Mouse (Mus musculus) intestine, embryonic 15.5 days (tissue): ENCODE results near the gene Dnajb1. TPM values are rescaled to one million over a fixed set of nuclear protein-coding genes. Genes with fewer than 3 reads are reported as not detected.
A peak's percentile ranks its signal among the peaks of the same experiment; 100 is the strongest.

Experiments
- ATAC-seq: fragments of 200-750 bp; cut with Nextera tagmentation; 2 replicates; pipeline ENCODE4 v1.8.0; 2017; ENCODE audit warnings: moderate TSS enrichment, moderate library complexity
- H3K27ac ChIP-seq: fragments of 300-500 bp; sonication (generic); 2 replicates; pipeline ENCODE4 v1.5.1; 2015; ENCODE audit warnings: mild to moderate bottlenecking, inconsistent platforms
- H3K27me3 ChIP-seq: fragments of 300-500 bp; sonication (generic); replicated peaks from 2 replicates; pipeline ENCODE4 v1.6.1; 2015; ENCODE audit warnings: inconsistent platforms
- H3K36me3 ChIP-seq: fragments of 300-500 bp; sonication (generic); 2 replicates; pipeline ENCODE4 v1.6.1; 2015; ENCODE audit warnings: inconsistent platforms
- H3K4me1 ChIP-seq: fragments of 300-500 bp; sonication (generic); replicated peaks from 2 replicates; pipeline ENCODE4 v1.6.1; 2015; ENCODE audit warnings: inconsistent platforms
- H3K4me2 ChIP-seq: fragments of 300-500 bp; sonication (generic); replicated peaks from 2 replicates; pipeline ENCODE4 v1.6.1; 2015; ENCODE audit warnings: mild to moderate bottlenecking, inconsistent platforms
- H3K4me3 ChIP-seq: fragments of 300-500 bp; sonication (generic); replicated peaks from 2 replicates; pipeline ENCODE4 v1.5.1; 2015; ENCODE audit warnings: inconsistent platforms
- H3K9ac ChIP-seq: fragments of 300-500 bp; sonication (generic); 2 replicates; pipeline ENCODE4 v1.6.1; 2015; ENCODE audit warnings: inconsistent platforms
- H3K9me3 ChIP-seq: fragments of 300-500 bp; sonication (generic); 2 replicates; pipeline ENCODE4 v1.6.1; 2016; ENCODE audit warnings: inconsistent platforms
- whole genome bisulfite sequencing: fragments of 180-500 bp; shearing (Covaris S2); methylation state at CpG from one replicate; pipeline ENCODE4 v1.1.7; 2015; 5-methylcytosine and 5-hydroxymethylcytosine counted together
- polyA plus RNA-seq: library from polyadenylated mRNA; unstranded; fragments of >200 nt; fragmentation: Nextera tagmentation; extraction: Ambion mirVana; gene quantifications from 2 replicates; pipeline ENCODE4 v1.2.1, GENCODE M21; 2015

The Dnajb1 gene
- polyA plus RNA-seq, 1 experiment from 2014 or later, result 47.0 TPM

- 20% methylated on average over 1 of the region's 1 CpGs for WGBS
- no peak for ATAC-seq
- Histone ChIP-seq H3K27ac (no peak overlapping the region), H3K4me1 (peaks cover 8% of the 10 kb centered on the region; the same call in 1 of the 2 replicates), H3K36me3 (no peaks in the 10 kb centered on the region), H3K9me3 (no peaks in the 10 kb centered on the region), H3K4me2 (no peak overlapping the region), H3K27me3 (no peaks in the 10 kb centered on the region), H3K4me3 (no peak overlapping the region), H3K9ac (no peak overlapping the region)
These were observed 9.8 kb upstream of the Dnajb1 start for GRCm38 (mm10) chr8:83598146-83598545.

- Histone ChIP-seq H3K4me1 (peaks cover 8% of the 10 kb centered on the region; the same call in 1 of the 2 replicates), H3K36me3 (no peaks in the 10 kb centered on the region), H3K4me3 (no peak overlapping the region), H3K27ac (no peak overlapping the region), H3K27me3 (no peaks in the 10 kb centered on the region), H3K9ac (no peak overlapping the region), H3K9me3 (no peaks in the 10 kb centered on the region), H3K4me2 (no peak overlapping the region)
- ATAC-seq, result no peak
These were observed 8.2 kb upstream of the Dnajb1 start for GRCm38 (mm10) chr8:83599814-83600213.

- H3K4me3 ChIP-seq, result no peak overlapping the region
- H3K27me3 ChIP-seq, result no peaks in the 10 kb centered on the region
- peak overlapping the region; percentile 49 for H3K27ac ChIP-seq
- H3K9me3 ChIP-seq, result no peaks in the 10 kb centered on the region
- no peak overlapping the region for H3K4me2 ChIP-seq
- peak; percentile 64 for ATAC-seq
- WGBS, result 55% methylated on average over 2 of the region's 2 CpGs
- no peak overlapping the region for H3K9ac ChIP-seq
- no peaks in the 10 kb centered on the region for H3K36me3 ChIP-seq
- peaks cover 13% of the 10 kb centered on the region for H3K4me1 ChIP-seq
These were observed 5.4 kb upstream of the Dnajb1 start for GRCm38 (mm10) chr8:83602650-83603029.

GRCm38 (mm10) chr8:83608398-83608829 lies 421 bp downstream of the Dnajb1 start:
- H3K4me3 ChIP-seq, result peak overlapping the region; percentile 86
- H3K27ac ChIP-seq, result peak overlapping the region; percentile 98
- H3K27me3 ChIP-seq, result no peaks in the 10 kb centered on the region
- peaks cover 30% of the 10 kb centered on the region for H3K36me3 ChIP-seq
- peaks cover 19% of the 10 kb centered on the region for H3K4me1 ChIP-seq
- H3K9me3 ChIP-seq, result no peaks in the 10 kb centered on the region
- WGBS, result under 1% methylated on average over 51 of the region's 51 CpGs
- peak overlapping the region; percentile 81 for H3K9ac ChIP-seq
- ATAC-seq, result peak; percentile 79
- H3K4me2 ChIP-seq, result peak overlapping the region; percentile 68

GRCm38 (mm10) chr8:83609086-83609485 lies 1.1 kb downstream of the Dnajb1 start:
- H3K4me2 ChIP-seq, result peak overlapping the region; percentile 68
- peak overlapping the region; percentile 81 for H3K9ac ChIP-seq
- no peaks in the 10 kb centered on the region for H3K27me3 ChIP-seq
- ATAC-seq, result no peak
- H3K4me1 ChIP-seq, result peaks cover 19% of the 10 kb centered on the region
- WGBS, result 21% methylated on average over 9 of the region's 9 CpGs
- H3K27ac ChIP-seq, result no peak overlapping the region
- no peaks in the 10 kb centered on the region for H3K9me3 ChIP-seq
- peaks cover 36% of the 10 kb centered on the region for H3K36me3 ChIP-seq
- H3K4me3 ChIP-seq, result peak overlapping the region; percentile 86

- peaks cover 19% of the 10 kb centered on the region for H3K4me1 ChIP-seq
- ATAC-seq, result no peak
- H3K36me3 ChIP-seq, result peaks cover 37% of the 10 kb centered on the region
- no peaks in the 10 kb centered on the region for H3K27me3 ChIP-seq
- H3K9ac ChIP-seq, result peak overlapping the region; percentile 81
- H3K9me3 ChIP-seq, result no peaks in the 10 kb centered on the region
- H3K4me2 ChIP-seq, result peak overlapping the region; percentile 68
- no peak overlapping the region for H3K27ac ChIP-seq
- 86% methylated on average over 10 of the region's 10 CpGs for WGBS
- peak overlapping the region; percentile 86 for H3K4me3 ChIP-seq
These were observed 1.7 kb downstream of the Dnajb1 start for GRCm38 (mm10) chr8:83609547-83610180.

- no peaks in the 10 kb centered on the region for H3K9me3 ChIP-seq
- peaks cover 37% of the 10 kb centered on the region for H3K36me3 ChIP-seq
- H3K27me3 ChIP-seq, result no peaks in the 10 kb centered on the region
- no peak overlapping the region for H3K9ac ChIP-seq
- no peak for ATAC-seq
- no peak overlapping the region for H3K27ac ChIP-seq
- peaks cover 17% of the 10 kb centered on the region for H3K4me1 ChIP-seq
- 95% methylated on average over 4 of the region's 4 CpGs for WGBS
- no peak overlapping the region for H3K4me2 ChIP-seq
- H3K4me3 ChIP-seq, result no peak overlapping the region
These were observed 3.9 kb downstream of the Dnajb1 start for GRCm38 (mm10) chr8:83611921-83612320.

GRCm38 (mm10) chr8:83613695-83614094 lies 5.7 kb downstream of the Dnajb1 start:
- no peak overlapping the region for H3K9ac ChIP-seq
- 95% methylated on average over 4 of the region's 4 CpGs for WGBS
- no peak for ATAC-seq

GRCm38 (mm10) chr8:83616625-83617024 lies 8.6 kb downstream of the Dnajb1 start:
- Histone ChIP-seq H3K9me3 (no peaks in the 10 kb centered on the region), H3K36me3 (peaks cover 22% of the 10 kb centered on the region), H3K4me3 (no peak overlapping the region), H3K9ac (no peak overlapping the region), H3K27ac (no peak overlapping the region), H3K4me1 (no peaks in the 10 kb centered on the region), H3K27me3 (no peaks in the 10 kb centered on the region), H3K4me2 (no peak overlapping the region)
- ATAC-seq, result no peak

More at GRCm38 (mm10) chr8:83613695-83614094, 5.7 kb downstream of the Dnajb1 start:
- peaks cover 13% of the 10 kb centered on the region for H3K4me1 ChIP-seq
- H3K4me3 ChIP-seq, result no peak overlapping the region
- H3K27me3 ChIP-seq, result no peaks in the 10 kb centered on the region
- no peak overlapping the region for H3K4me2 ChIP-seq
- H3K27ac ChIP-seq, result no peak overlapping the region
- H3K9me3 ChIP-seq, result no peaks in the 10 kb centered on the region
- peaks cover 37% of the 10 kb centered on the region for H3K36me3 ChIP-seq

GRCm38 (mm10) chr8:83617111-83617510 lies 9.1 kb downstream of the Dnajb1 start:
- 85% methylated on average over 2 of the region's 2 CpGs for WGBS
- Histone ChIP-seq H3K4me3 (no peak overlapping the region), H3K36me3 (peaks cover 17% of the 10 kb centered on the region), H3K4me1 (peaks cover 1% of the 10 kb centered on the region; the same call in 1 of the 2 replicates), H3K9me3 (no peaks in the 10 kb centered on the region), H3K9ac (no peak overlapping the region), H3K27ac (no peak overlapping the region), H3K27me3 (no peaks in the 10 kb centered on the region), H3K4me2 (no peak overlapping the region)
- ATAC-seq, result no peak

GRCm38 (mm10) chr8:83618566-83618965 lies 10.6 kb downstream of the Dnajb1 start:
- Histone ChIP-seq H3K36me3 (0 out of 2 replicates have a peak, but pooled peaks cover 6% of the 10 kb centered on the region), H3K27me3 (no peaks in the 10 kb centered on the region), H3K9ac (no peak overlapping the region), H3K4me3 (no peak overlapping the region), H3K4me2 (no peak overlapping the region), H3K9me3 (no peaks in the 10 kb centered on the region), H3K27ac (no peak overlapping the region), H3K4me1 (peaks cover 3% of the 10 kb centered on the region; the same call in 1 of the 2 replicates)
- WGBS, result 90% methylated on average over 2 of the region's 2 CpGs
- no peak for ATAC-seq

GRCm38 (mm10) chr8:83619568-83620285 lies 11.7 kb downstream of the Dnajb1 start:
- H3K27me3 ChIP-seq, result no peaks in the 10 kb centered on the region
- no peak for ATAC-seq
- H3K4me1 ChIP-seq, result peaks cover 3% of the 10 kb centered on the region; the same call in 1 of the 2 replicates
- no peaks in the 10 kb centered on the region for H3K36me3 ChIP-seq
- no peak overlapping the region for H3K4me3 ChIP-seq
- no peak overlapping the region for H3K9ac ChIP-seq
- no peak overlapping the region for H3K27ac ChIP-seq
- no peaks in the 10 kb centered on the region for H3K9me3 ChIP-seq
- 88% methylated on average over 9 of the region's 9 CpGs for WGBS
- no peak overlapping the region for H3K4me2 ChIP-seq
